Mouse (Mus musculus): Measurements from ENCODE around the gene Cox8a. TPM values are rescaled to one million over a fixed set of nuclear protein-coding genes. Genes with fewer than 3 reads are reported as not detected.

The Cox8a gene
- total RNA-seq, 1 experiment from 2014 or later, result 451 TPM

DNA sequence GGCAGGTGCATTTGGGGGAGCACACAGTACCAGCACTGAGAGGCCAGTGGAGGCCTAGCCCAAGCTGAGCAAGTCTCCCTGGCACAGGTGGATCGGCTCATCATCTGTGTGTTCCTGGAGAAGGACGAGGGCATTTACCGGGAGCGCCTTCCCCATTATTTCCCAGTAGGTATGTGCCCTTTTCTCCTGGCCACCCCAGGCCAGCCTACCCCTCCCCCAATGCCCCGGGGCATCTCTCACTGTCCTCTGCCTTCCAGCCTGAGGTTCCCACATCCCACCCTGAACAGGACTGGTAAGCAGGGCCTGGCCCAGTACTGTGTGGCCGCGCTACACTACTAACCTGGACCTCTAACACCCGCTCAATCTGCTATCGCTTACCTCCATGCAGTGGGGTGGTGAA is 20.0 kb downstream of the Cox8a start:
- ATAC-seq (replicated peaks in 1 of 2; ENCODE audit: insufficient read depth in 1 of 2, low FRiP score in 2 of 2, low TSS enrichment in 1 of 2, low read depth in 1 of 2, poor library complexity in 2 of 2, severe bottlenecking in 2 of 2), result no peak

GRCm38 (mm10) chr19:7196741-7197270 is 20.6 kb downstream of the Cox8a start:
- ATAC-seq (replicated peaks in 1 of 2; ENCODE audit: insufficient read depth in 1 of 2, low FRiP score in 2 of 2, low TSS enrichment in 1 of 2, low read depth in 1 of 2, poor library complexity in 2 of 2, severe bottlenecking in 2 of 2), result no peak

GRCm38 (mm10) chr19:7195900-7196728 is 21.3 kb downstream of the Cox8a start:
- peak in 1 of 2 experiments; percentile 24; a peak in 1 of 4 replicates for ATAC-seq (replicated peaks in 1 of 2; ENCODE audit: insufficient read depth in 1 of 2, low FRiP score in 2 of 2, low TSS enrichment in 1 of 2, low read depth in 1 of 2, poor library complexity in 2 of 2, severe bottlenecking in 2 of 2)

- ATAC-seq (replicated peaks in 1 of 2; ENCODE audit: insufficient read depth in 1 of 2, low FRiP score in 2 of 2, low TSS enrichment in 1 of 2, low read depth in 1 of 2, poor library complexity in 2 of 2, severe bottlenecking in 2 of 2), result no peak
These were observed 24.9 kb downstream of the Cox8a start for GRCm38 (mm10) chr19:7192561-7192967.

DNA sequence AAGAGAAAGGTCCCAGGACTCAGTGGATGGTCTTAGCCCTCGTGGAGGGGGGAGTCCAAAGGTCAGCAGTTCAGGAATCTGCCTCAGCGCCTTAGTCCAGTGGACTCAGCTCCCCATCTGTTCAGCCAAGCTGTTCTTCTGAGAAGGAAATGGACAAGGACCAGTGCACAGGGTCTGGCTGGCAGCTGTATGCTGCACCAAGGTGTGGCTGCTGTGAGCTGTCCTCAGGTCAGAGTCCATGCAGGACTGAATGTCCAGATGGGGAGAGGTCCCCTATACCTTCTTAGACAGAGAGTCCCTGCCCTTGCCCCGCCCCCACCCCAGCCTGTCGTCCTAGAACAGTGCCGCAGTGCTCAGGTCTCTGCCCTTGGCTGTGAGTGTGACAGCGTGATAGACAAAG is 25.8 kb downstream of the Cox8a start:
- no peak for ATAC-seq (replicated peaks in 1 of 2; ENCODE audit: insufficient read depth in 1 of 2, low FRiP score in 2 of 2, low TSS enrichment in 1 of 2, low read depth in 1 of 2, poor library complexity in 2 of 2, severe bottlenecking in 2 of 2)

DNA sequence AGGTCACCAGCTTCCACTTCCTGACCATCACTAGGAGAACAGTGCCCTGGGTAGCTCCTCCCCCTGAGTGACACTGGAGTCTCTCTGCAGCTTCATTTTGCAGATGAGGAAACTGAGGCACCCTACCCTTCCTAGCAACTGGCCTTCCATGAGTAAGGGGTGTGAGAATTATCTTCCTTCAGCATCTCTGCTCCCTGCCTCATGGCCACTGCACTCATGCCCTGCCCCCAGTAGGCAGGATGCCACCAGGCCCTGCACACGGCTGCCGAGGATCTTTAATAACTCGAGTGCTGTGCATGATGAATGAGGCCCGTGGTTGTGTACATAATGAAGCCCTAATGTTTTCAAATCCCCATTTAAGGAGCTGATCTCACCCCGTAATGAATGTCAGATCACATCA is 26.4 kb downstream of the Cox8a start:
- ATAC-seq (replicated peaks in 1 of 2; ENCODE audit: insufficient read depth in 1 of 2, low FRiP score in 2 of 2, low TSS enrichment in 1 of 2, low read depth in 1 of 2, poor library complexity in 2 of 2, severe bottlenecking in 2 of 2), result no peak

DNA sequence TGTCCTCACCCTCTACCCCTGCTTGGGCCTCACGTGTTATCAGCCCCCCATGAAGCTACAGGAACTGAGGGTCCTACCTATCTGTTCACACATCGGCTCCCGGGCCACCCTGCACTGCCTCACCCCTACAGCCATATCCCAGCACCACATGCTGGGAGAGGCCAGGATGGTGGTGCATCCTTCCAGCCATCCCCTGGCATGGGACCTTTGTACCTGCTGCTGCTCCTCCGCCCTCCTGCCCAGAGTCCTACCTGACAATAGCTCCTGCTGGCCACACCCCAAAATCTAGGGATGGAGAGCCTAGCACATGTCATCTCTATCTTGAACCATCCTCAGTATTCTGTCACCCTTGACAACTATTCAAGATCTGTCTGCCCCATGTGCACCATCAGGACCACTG is 28.4 kb downstream of the Cox8a start:
- no peak for ATAC-seq (replicated peaks in 1 of 2; ENCODE audit: insufficient read depth in 1 of 2, low FRiP score in 2 of 2, low TSS enrichment in 1 of 2, low read depth in 1 of 2, poor library complexity in 2 of 2, severe bottlenecking in 2 of 2)

GRCm38 (mm10) chr19:7187157-7187556 is 30.3 kb downstream of the Cox8a start:
- ATAC-seq (replicated peaks in 1 of 2; ENCODE audit: insufficient read depth in 1 of 2, low FRiP score in 2 of 2, low TSS enrichment in 1 of 2, low read depth in 1 of 2, poor library complexity in 2 of 2, severe bottlenecking in 2 of 2), result no peak

DNA sequence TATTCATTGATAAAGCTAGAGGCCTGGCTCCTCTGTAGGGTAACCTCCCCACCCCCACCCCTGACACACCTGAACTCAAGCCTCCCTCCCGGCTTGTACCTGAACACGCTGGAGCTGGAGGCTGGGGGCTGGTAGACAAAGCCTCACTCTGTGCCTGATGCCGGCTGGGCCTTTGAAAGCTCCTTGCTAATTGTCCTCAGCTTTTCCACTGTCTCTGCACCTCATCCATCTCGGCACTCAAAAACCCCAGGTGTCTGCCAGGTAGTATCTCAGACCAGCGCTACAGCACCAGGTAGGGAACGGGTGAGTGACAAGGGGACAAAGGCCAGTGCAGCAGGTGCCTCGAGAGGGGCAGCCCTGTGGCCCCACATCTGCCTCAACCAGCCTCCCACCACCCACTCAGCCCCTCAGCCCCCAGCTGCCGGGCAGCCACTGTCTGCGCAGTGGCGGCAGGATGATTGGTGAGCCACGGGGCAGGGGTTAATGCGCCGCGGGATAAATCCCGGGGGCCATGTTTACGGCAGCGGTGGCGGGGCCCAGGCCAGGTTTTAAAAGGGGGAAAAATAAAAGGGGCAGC is 31.6 kb downstream of the Cox8a start:
- ATAC-seq (replicated peaks in 1 of 2; ENCODE audit: insufficient read depth in 1 of 2, low FRiP score in 2 of 2, low TSS enrichment in 1 of 2, low read depth in 1 of 2, poor library complexity in 2 of 2, severe bottlenecking in 2 of 2), result no peak

DNA sequence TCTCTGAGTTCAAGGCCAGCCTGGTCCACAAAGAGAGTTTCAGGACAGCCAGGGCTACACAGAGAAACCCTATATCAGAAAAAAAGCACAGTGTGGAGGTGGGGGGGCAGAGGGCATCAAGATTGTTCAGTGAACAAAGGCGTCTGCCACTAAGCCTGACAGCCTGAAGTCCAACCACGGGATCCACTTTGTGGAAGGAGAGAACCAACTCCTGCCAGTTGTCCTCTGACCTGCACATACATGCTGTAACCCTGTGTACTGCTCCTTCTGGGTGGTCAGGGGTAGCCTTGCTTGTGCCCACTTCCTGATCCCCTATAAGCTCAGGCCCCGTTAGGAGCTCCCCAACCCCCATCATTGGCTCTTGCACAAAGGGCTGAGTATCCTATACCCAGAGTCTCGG is 32.4 kb downstream of the Cox8a start:
- no peak for ATAC-seq (replicated peaks in 1 of 2; ENCODE audit: insufficient read depth in 1 of 2, low FRiP score in 2 of 2, low TSS enrichment in 1 of 2, low read depth in 1 of 2, poor library complexity in 2 of 2, severe bottlenecking in 2 of 2)

GRCm38 (mm10) chr19:7183419-7183818 is 34.0 kb downstream of the Cox8a start:
- ATAC-seq (replicated peaks in 1 of 2; ENCODE audit: insufficient read depth in 1 of 2, low FRiP score in 2 of 2, low TSS enrichment in 1 of 2, low read depth in 1 of 2, poor library complexity in 2 of 2, severe bottlenecking in 2 of 2), result no peak

- peak; percentile 43 to 79; a peak in 2 of 4 replicates for ATAC-seq (replicated peaks in 1 of 2; ENCODE audit: insufficient read depth in 1 of 2, low FRiP score in 2 of 2, low TSS enrichment in 1 of 2, low read depth in 1 of 2, poor library complexity in 2 of 2, severe bottlenecking in 2 of 2)
These were observed 35.0 kb downstream of the Cox8a start for GRCm38 (mm10) chr19:7182273-7182949.

DNA sequence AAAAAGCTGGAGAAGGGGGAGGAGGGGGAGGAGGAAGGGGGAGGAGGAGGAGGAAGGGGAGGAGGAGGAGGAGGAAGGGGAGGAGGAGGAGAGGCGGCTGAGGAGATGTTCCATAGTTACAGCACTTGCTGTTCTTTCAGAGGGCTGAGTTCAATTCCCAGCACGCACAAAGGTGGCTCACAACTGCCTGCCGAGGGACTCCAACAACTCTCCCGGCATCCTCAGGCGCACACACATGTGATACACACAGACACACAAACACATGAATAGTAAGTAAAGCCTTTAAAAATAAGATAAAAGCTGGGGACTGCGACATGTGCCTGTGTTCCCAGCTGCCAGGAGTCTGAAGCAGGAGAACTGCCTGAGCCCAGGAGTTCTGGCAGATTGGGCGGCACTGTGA is 35.9 kb downstream of the Cox8a start:
- no peak for ATAC-seq (replicated peaks in 1 of 2; ENCODE audit: insufficient read depth in 1 of 2, low FRiP score in 2 of 2, low TSS enrichment in 1 of 2, low read depth in 1 of 2, poor library complexity in 2 of 2, severe bottlenecking in 2 of 2)

DNA sequence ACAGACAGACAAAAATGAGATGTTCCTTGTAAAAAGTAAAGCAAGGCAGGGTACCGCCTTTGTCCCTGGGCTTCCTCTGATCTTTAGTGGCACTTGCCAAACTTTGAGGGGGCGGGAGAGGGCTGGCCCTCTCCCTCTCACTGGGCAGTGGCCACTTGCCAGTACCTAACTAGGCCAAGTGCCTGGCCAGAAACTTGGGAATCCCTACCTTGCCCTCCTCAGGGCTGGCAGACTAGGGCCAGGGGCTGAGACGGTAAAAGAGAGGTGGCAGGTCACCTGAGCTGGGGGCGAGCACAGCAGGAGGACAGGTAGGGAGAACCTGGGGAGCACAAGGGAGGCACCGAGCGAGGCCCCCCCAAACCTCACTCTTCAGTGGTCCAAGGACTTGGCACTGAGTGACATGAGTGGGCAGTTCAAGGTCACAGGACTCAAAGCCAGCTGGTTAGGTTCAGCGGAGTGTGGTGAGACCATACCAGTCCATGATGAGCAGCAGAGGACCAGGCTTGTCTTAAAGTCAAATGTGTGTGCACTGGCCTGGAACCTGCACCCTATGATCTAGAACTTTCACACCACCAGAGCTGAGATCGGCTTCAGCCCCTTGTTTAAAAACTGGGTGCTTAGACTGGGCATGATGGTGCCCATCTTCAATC is 36.5 kb downstream of the Cox8a start:
- ATAC-seq (replicated peaks in 1 of 2; ENCODE audit: insufficient read depth in 1 of 2, low FRiP score in 2 of 2, low TSS enrichment in 1 of 2, low read depth in 1 of 2, poor library complexity in 2 of 2, severe bottlenecking in 2 of 2), result no peak

- ATAC-seq (replicated peaks in 1 of 2; ENCODE audit: insufficient read depth in 1 of 2, low FRiP score in 2 of 2, low TSS enrichment in 1 of 2, low read depth in 1 of 2, poor library complexity in 2 of 2, severe bottlenecking in 2 of 2), result no peak
These were observed 38.5 kb downstream of the Cox8a start for GRCm38 (mm10) chr19:7178841-7179452.

DNA sequence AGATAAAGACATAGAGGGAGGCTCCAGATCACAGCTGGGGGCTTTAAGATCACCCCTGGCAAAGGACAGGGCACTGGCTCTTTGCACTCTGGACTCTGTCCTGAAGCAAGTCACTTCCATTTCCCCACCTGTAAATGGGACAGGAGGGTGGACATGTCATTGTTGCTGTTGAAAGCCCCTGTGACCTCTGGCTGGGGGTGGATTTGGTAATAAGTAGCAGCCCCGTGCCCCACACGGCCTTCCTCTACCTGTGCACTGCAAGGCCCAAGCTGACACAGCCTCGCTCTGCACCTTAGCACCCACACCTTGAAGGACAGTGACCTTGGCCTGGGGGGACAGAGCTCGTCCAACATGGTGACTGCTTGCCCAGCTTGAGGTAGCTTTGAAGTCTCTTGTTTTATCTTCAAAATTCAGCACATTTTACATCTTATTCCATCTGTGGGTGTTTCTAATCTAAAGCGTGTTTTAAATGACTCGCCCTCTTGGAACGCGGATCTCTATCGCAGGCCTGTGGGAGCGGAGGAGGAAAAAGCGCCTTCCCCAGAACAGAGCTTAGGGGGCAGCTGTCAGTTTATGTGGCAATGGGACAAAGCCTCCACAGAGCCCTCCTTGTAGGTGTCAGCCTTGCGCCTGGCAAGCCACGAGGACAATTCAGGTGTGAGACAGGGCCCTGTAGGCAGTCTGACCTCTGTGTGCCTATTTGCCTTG is 39.5 kb downstream of the Cox8a start:
- ATAC-seq (replicated peaks in 1 of 2; ENCODE audit: insufficient read depth in 1 of 2, low FRiP score in 2 of 2, low TSS enrichment in 1 of 2, low read depth in 1 of 2, poor library complexity in 2 of 2, severe bottlenecking in 2 of 2), result no peak

Data from hematopoietic stem cell, adult 5-6 weeks (primary cell).